Mouse (Mus musculus) adrenal gland, postnatal 10 days (tissue): ENCODE results near the gene Gk2. TPM values are rescaled to one million over a fixed set of nuclear protein-coding genes. Genes with fewer than 3 reads are reported as not detected.

Source experiments
- total RNA-seq, 2 experiments: library from RNA; stranded (reverse); gene quantifications; 2 replicates each; pipeline ENCODE4 v1.2.3; 2021

The Gk2 gene
- total RNA-seq, 2 experiments from 2014 or later: not detected

Other genes with a start within 250 kb of the Gk2 start
- not detected for gene Naa11, start 64.6 kb downstream of the Gk2 start, total RNA-seq